Comparison of ENCODE assay signal across 8 mouse cellular contexts in the genomic region with DNA sequence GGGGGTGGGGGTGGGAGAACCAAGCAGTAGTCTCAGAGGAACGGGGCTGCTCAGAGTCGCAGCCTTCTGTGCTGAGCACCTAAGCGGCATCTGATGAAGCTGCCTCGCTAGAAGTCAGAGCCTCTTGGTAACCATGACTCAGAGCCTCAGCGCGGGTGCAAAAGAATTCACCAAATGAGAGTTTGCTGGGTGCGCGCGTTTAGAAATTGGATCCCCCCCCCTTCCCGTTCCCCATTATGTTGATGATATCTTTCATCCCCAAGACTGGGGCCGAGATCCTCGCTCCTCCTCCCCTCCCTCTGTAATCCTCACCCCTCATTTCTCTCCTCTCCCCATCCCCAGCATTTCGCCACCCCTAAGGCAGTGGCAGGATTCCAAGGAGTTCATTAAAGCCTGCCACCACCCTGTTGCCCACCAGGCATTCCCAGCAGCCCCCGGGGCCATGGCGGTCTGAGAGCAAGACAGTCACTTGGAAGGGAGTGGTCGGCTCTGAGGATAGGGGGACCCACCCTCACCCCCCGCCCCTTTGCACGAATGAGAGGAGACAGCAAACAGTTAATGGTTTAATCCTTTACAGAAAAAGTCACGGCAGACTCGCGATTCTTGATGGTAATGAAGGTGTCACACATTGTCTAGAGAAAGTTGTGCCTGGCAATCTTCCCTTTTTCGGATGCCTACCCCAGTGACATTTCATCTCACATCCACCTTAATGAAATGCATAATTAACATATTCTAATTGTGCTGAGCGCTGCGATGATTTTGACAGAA.
A peak's percentile ranks its signal among the peaks of the same experiment; 100 is the strongest.
DNase-seq lines count a peak whose midpoint lies in the region; ATAC-seq and TF ChIP-seq lines count a peak whose summit lies in the region.

No protein-coding gene starts in this region.

- intact Hi-C loops in left cerebral cortex, postnatal 14 days (cut with DNase I): no loop called here

- H3K4me1 ChIP-seq in kidney, postnatal 0 days (replicated peaks; ENCODE audit: insufficient read depth, low read length): peaks cover 6% of the 10 kb centered on the region
- H3K4me1 ChIP-seq in embryonic fibroblast, embryonic 13.5 days (ENCODE audit: control insufficient read depth, insufficient read depth, low read length): peaks cover 6% of the 10 kb centered on the region; the same call in 1 of the 2 replicates

- H3K4me2 ChIP-seq in kidney, postnatal 0 days (ENCODE audit: low read length): peak overlapping the region; percentile 57

- no peak for ATAC-seq in kidney, postnatal 0 days (replicated peaks; ENCODE audit: low FRiP score, low read depth)

- TF ChIP-seq CTCF in kidney, postnatal 0 days (IDR thresholded peaks at IDR 0.05; ENCODE audit: low read depth): no peak
- TF ChIP-seq CTCF in embryonic fibroblast, embryonic 13.5 days (IDR thresholded peaks at IDR 0.05; ENCODE audit: borderline replicate concordance, insufficient read depth, low read length): no peak

- H3K9ac ChIP-seq in kidney, postnatal 0 days (ENCODE audit: low read depth, low read length): no peak overlapping the region

- no peaks in the 10 kb centered on the region for H3K9me3 ChIP-seq in kidney, postnatal 0 days (replicated peaks; ENCODE audit: low read length)

- H3K36me3 ChIP-seq in kidney, postnatal 0 days (ENCODE audit: insufficient read depth, low read length): no peaks in the 10 kb centered on the region

- no peak overlapping the region for H3K27ac ChIP-seq in kidney, postnatal 0 days
- peak overlapping the region; percentile 88 for H3K27ac ChIP-seq in embryonic fibroblast, embryonic 13.5 days (ENCODE audit: insufficient read depth, low read length)

- H3K27me3 ChIP-seq in kidney, postnatal 0 days (ENCODE audit: insufficient read depth, low read length): no peaks in the 10 kb centered on the region

- TF ChIP-seq POLR2A in embryonic fibroblast, embryonic 13.5 days (IDR thresholded peaks at IDR 0.05; ENCODE audit: low read depth, low read length): peak; percentile 46; the same call in 1 of the 2 replicates

- WGBS in kidney, postnatal 0 days: 30% methylated on average over 24 of the region's 24 CpGs

- peak; percentile 51 for DNase-seq in kidney, postnatal 0 days (ENCODE audit: low spot score)
- DNase-seq in kidney, adult 11 months: no peak
- peak; percentile 39 to 46 for DNase-seq in left cerebral cortex, postnatal 14 days (ENCODE audit: low spot score in 2 of 2)
- DNase-seq in right cerebral cortex, adult 18-20 months: peak; percentile 41
- DNase-seq in thymus, postnatal 10 days (ENCODE audit: low spot score in 2 of 2): no peak
- no peak for DNase-seq in gastrocnemius, postnatal 4 days (ENCODE audit: low spot score in 2 of 2)
- DNase-seq in adrenal gland, postnatal 14 days: no peak

- peak overlapping the region; percentile 7; the same call in 1 of the 2 replicates for H3K4me3 ChIP-seq in kidney, postnatal 0 days (replicated peaks; ENCODE audit: low read depth, low read length)
- no peak overlapping the region for H3K4me3 ChIP-seq in embryonic fibroblast, embryonic 13.5 days (ENCODE audit: insufficient read depth, low read length)

Comparison
In these comparisons a context has a peak if more than half of its experiments do, and no peak if none do; other contexts are left out.
1. DNase-seq: peak in kidney, postnatal 0 days (single experiment), left cerebral cortex, postnatal 14 days (2 of 2) and right cerebral cortex, adult 18-20 months (single experiment); none in kidney, adult 11 months (single experiment), thymus, postnatal 10 days (0 of 2), gastrocnemius, postnatal 4 days (0 of 2) and adrenal gland, postnatal 14 days (single experiment).